Mouse (Mus musculus): ENCODE measurements around the gene Pidd1. TPM values are rescaled to one million over a fixed set of nuclear protein-coding genes. Genes with fewer than 3 reads are reported as not detected.

The Pidd1 gene
- total RNA-seq, 2 experiments from 2014 or later = 2.3 to 3.5 TPM

GRCm38 (mm10) chr7:141474160-141474559 is 30.3 kb upstream of the Pidd1 start:
- intact Hi-C loops (cut with DNase I) = no loop called here
- no peak for DNase-seq

GRCm38 (mm10) chr7:141472763-141473162 is 28.9 kb upstream of the Pidd1 start:
- DNase-seq = no peak
- intact Hi-C loops (cut with DNase I) = no loop called here

GRCm38 (mm10) chr7:141472226-141472625 is 28.4 kb upstream of the Pidd1 start:
- intact Hi-C loops (cut with DNase I) = no loop called here
- no peak for DNase-seq

GRCm38 (mm10) chr7:141471236-141471635 is 27.4 kb upstream of the Pidd1 start:
- no peak for DNase-seq
- intact Hi-C loops (cut with DNase I) = no loop called here

- no peak for DNase-seq
- intact Hi-C loops (cut with DNase I) = no loop called here
These were observed 26.8 kb upstream of the Pidd1 start for GRCm38 (mm10) chr7:141470637-141470944.

- peak in 1 of 2 experiments; percentile 63 for DNase-seq
- intact Hi-C loops (cut with DNase I) = no loop called here
These were observed 26.2 kb upstream of the Pidd1 start for GRCm38 (mm10) chr7:141469901-141470636.

- no peak for DNase-seq
- intact Hi-C loops (cut with DNase I) = no loop called here
These were observed 25.5 kb upstream of the Pidd1 start for GRCm38 (mm10) chr7:141469352-141469751.

- peak; percentile 82 to 86 for DNase-seq
- intact Hi-C loops (cut with DNase I) = no loop called here
These were observed 24.8 kb upstream of the Pidd1 start for GRCm38 (mm10) chr7:141468522-141469211.

- DNase-seq = peak; percentile 59 to 73
- intact Hi-C loops (cut with DNase I) = no loop called here
These were observed 24.3 kb upstream of the Pidd1 start for GRCm38 (mm10) chr7:141468164-141468521.

GRCm38 (mm10) chr7:141467230-141468030 is 23.6 kb upstream of the Pidd1 start, which contains the start of gene Cd151:
Gene Cd151 (plus strand): TSS chr7:141467392.
- intact Hi-C loops (cut with DNase I) = no loop called here
- peak; percentile 94 for DNase-seq

GRCm38 (mm10) chr7:141466607-141467148 is 22.9 kb upstream of the Pidd1 start:
- intact Hi-C loops (cut with DNase I) = no loop called here
- DNase-seq = no peak

GRCm38 (mm10) chr7:141466045-141466394 is 22.2 kb upstream of the Pidd1 start:
- peak; percentile 53 for DNase-seq
- intact Hi-C loops (cut with DNase I) = no loop called here

- peak in 1 of 2 experiments; percentile 62 for DNase-seq
- intact Hi-C loops (cut with DNase I) = no loop called here
These were observed 21.7 kb upstream of the Pidd1 start for GRCm38 (mm10) chr7:141465388-141466044.

- DNase-seq = peak in 1 of 2 experiments; percentile 36
- intact Hi-C loops (cut with DNase I) = no loop called here
These were observed 20.9 kb upstream of the Pidd1 start for GRCm38 (mm10) chr7:141464603-141465201.

GRCm38 (mm10) chr7:141463824-141464602 is 20.2 kb upstream of the Pidd1 start:
- intact Hi-C loops (cut with DNase I) = no loop called here
- DNase-seq = peak; percentile 76 to 77

GRCm38 (mm10) chr7:141462333-141462821 is 18.6 kb upstream of the Pidd1 start:
- peak in 1 of 2 experiments; percentile 64 for DNase-seq

GRCm38 (mm10) chr7:141461521-141462332 is 17.9 kb upstream of the Pidd1 start:
- intact Hi-C loops (cut with DNase I) = no loop called here

More at GRCm38 (mm10) chr7:141462333-141462821, 18.6 kb upstream of the Pidd1 start:
- intact Hi-C loops (cut with DNase I) = no loop called here

GRCm38 (mm10) chr7:141460391-141461113 is 16.7 kb upstream of the Pidd1 start, which contains the start of gene Cracr2b:
Gene Cracr2b (plus strand): TSS chr7:141461094.
- intact Hi-C loops (cut with DNase I) = no loop called here
- DNase-seq = peak in 1 of 2 experiments; percentile 47

More at GRCm38 (mm10) chr7:141461521-141462332, 17.9 kb upstream of the Pidd1 start:
- DNase-seq = peak in 1 of 2 experiments; percentile 59

All from heart, postnatal 10 days (tissue).